In the genomic region with DNA sequence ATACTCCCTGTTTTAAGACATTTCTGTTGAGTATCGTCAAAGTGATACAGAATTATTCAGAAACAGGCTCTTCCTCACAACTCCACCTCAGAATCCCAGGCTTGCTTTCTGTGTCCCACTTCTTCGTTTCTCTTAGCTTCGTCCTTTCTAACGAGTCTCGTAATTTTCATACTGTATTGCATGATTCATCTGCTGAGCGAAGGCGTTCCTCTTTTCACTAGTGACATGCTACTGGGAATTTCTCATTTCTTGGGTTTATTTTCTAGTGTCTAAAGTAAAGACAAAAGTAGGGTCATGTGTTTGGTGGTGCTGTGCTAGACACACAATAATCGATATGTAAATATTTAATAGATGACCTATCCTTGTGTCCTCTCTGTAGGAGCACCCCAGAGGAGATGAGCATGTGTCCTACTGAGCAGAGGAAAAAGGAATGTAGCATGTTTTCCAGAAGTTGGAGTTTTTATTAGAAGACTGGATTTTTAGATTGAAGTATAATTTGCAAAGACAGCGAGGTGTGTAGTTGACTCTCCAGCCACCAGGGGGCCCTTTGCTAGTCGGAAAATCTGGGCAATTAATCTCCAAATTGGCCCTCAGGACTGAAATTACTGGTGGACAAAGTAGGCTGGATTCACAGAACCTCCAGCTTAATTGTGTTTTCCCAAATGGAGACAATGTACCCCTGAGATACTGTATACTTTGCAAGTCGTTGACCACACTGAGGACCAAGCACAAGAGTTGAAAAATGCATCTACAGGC, we compare ENCODE assay signal across 9 mouse cellular contexts. TPM values are rescaled to one million over a fixed set of nuclear protein-coding genes. Genes with fewer than 3 reads are reported as not detected.
DNase-seq lines count a peak whose midpoint lies in the region; ATAC-seq and TF ChIP-seq lines count a peak whose summit lies in the region.
"Had no signal": no experiment of that assay in that cellular context is flagged by ENCODE, and none has a peak within 500 bp of the region (broad histone marks: within the 10 kb centered on the region; RNA-seq: fewer than 3 reads in every experiment).

No protein-coding gene starts in this region.

- H3K4me3 ChIP-seq in gastrocnemius, adult 2 months = no peak overlapping the region
- H3K4me3 ChIP-seq: myocyte had no signal

- intact Hi-C loops in gastrocnemius, adult 2 months (cut with DNase I) = loop anchor here (1.0 to 5.0 kb wide), 3 partner anchors 125 to 399 kb away; no protein-coding TSS in a partner anchor

- no peak overlapping the region for H3K27ac ChIP-seq in gastrocnemius, adult 2 months

- TF ChIP-seq CTCF in gastrocnemius, adult 2 months (IDR thresholded peaks at IDR 0.05) = peak; percentile 92

- ATAC-seq in monocyte, adult 5-6 weeks (replicated peaks; ENCODE audit: insufficient number of reproducible peaks, low FRiP score, low TSS enrichment, poor library complexity, severe bottlenecking) = no peak

- DNase-seq in gastrocnemius, adult 2 months = peak; percentile 69
- DNase-seq in gastrocnemius, postnatal 25 days = no peak
- peak; percentile 36 for DNase-seq in right cerebral cortex, postnatal 14 days
- DNase-seq in right cerebral cortex, postnatal 10 days (ENCODE audit: low spot score in 2 of 2) = no peak
- peak; percentile 67 for DNase-seq in brain, adult 2 months (ENCODE audit: low read depth, low spot score)
- peak; percentile 70 for DNase-seq in induced T-regulatory cell, adult 2 months (ENCODE audit: low read depth)
- peak; percentile 70 for DNase-seq in retina, embryonic 14.5 days (ENCODE audit: low spot score)

RNA-seq across cellular contexts. Expression of a gene that starts 11.9 kb away (rescaled TPM):
- total RNA-seq in gastrocnemius, adult 2 months (2021) = 100 to 1,000 TPM; 282 to 352 TPM
- 100 to 1,000 TPM; 269 to 316 TPM for total RNA-seq in gastrocnemius, postnatal 25 days (2021)
- total RNA-seq in monocyte, adult 5-6 weeks (2017) = 77.3 to 125 TPM (median 112 TPM) in 3 replicates

Comparison
In these comparisons a context has a peak if more than half of its experiments do, and no peak if none do; other contexts are left out.
1. DNase-seq: peak in gastrocnemius, adult 2 months (single experiment), right cerebral cortex, postnatal 14 days (single experiment), brain, adult 2 months (single experiment), induced T-regulatory cell, adult 2 months (single experiment) and retina, embryonic 14.5 days (single experiment); none in gastrocnemius, postnatal 25 days (single experiment) and right cerebral cortex, postnatal 10 days (0 of 2).